Mouse (Mus musculus): ENCODE data around the gene Ackr2. TPM values are rescaled to one million over a fixed set of nuclear protein-coding genes. Genes with fewer than 3 reads are reported as not detected.

Ackr2 gene
- polyA plus RNA-seq, 1 experiment: 1.1 TPM

DNA sequence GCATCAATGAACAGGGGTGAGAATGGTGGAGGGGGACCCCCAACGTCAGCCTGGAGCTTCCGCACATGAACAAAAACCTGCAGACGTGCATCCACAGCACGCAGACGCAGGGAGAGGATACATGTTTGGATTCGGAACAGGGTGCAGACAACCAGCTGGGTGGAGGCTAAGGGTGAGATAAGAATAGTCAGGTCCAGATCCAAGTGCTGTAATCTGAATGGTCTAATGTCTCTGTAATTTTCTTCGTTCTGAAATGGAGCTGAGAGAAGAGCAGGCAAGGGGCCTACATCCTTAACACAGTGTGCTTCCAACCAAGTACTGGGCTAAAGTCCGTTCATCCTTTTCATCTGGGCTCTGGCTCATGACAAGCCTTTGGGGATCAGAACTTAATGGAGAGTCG lies 6.9 kb upstream of the Ackr2 start:
- no peak overlapping the region for H3K27ac ChIP-seq (ENCODE audit: insufficient read depth, low read depth, low read length)
- no peak for DNase-seq
- no peaks in the 10 kb centered on the region for H3K27me3 ChIP-seq (replicated peaks; ENCODE audit: control insufficient read depth, insufficient read depth, low read length)
- H3K36me3 ChIP-seq (ENCODE audit: control insufficient read depth, insufficient read depth, low read length): no peaks in the 10 kb centered on the region
- WGBS: 92% methylated on average over 9 of the region's 9 CpGs
- H3K4me1 ChIP-seq (ENCODE audit: control insufficient read depth, insufficient read depth, low read length): no peaks in the 10 kb centered on the region
- H3K4me3 ChIP-seq (ENCODE audit: insufficient read depth, low read depth, low read length): no peak overlapping the region
- no peak for TF ChIP-seq POLR2A (IDR thresholded peaks at IDR 0.05; ENCODE audit: low read depth, low read length)
- TF ChIP-seq CTCF (conservative IDR thresholded peaks at IDR 0.05; ENCODE audit: insufficient read depth, insufficient read length, low read depth, low read length): no peak

DNA sequence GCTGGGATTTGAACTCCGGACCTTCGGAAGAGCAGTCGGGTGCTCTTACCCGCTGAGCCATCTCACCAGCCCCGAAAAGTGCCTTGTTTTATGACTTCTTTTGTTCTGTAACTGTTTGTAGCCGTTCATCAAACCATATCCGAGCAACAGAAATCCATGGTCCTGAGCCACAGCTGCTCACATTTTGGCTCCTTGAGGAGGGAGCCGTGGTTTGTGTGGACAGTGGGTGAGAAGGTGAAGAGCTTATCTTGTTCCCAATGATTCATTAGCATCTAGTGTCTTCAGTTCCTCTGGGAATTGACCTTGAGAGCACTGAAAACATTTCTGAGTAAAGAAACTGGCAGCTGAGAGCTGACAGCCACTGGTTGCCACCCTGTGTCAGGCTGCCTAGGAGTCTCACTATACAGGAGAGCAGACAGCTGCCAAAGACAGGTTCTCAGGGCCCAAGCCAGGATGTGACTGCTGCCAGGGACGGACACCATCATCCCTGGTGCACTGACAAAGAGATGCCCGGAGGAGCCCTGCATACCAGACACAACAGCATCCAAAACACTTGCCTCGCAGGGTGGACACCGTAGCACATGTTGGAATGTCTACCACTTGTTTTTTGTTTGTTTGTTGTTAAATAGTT lies 6.0 kb upstream of the Ackr2 start:
- TF ChIP-seq CTCF (conservative IDR thresholded peaks at IDR 0.05; ENCODE audit: insufficient read depth, insufficient read length, low read depth, low read length) (no peak), POLR2A (IDR thresholded peaks at IDR 0.05; ENCODE audit: low read depth, low read length) (no peak)
- no peak for DNase-seq
- Histone ChIP-seq H3K27me3 (replicated peaks; ENCODE audit: control insufficient read depth, insufficient read depth, low read length) (no peaks in the 10 kb centered on the region), H3K36me3 (ENCODE audit: control insufficient read depth, insufficient read depth, low read length) (no peaks in the 10 kb centered on the region), H3K4me3 (ENCODE audit: insufficient read depth, low read depth, low read length) (no peak overlapping the region), H3K27ac (ENCODE audit: insufficient read depth, low read depth, low read length) (no peak overlapping the region), H3K4me1 (ENCODE audit: control insufficient read depth, insufficient read depth, low read length) (no peaks in the 10 kb centered on the region)
- WGBS: 78% methylated on average over 12 of the region's 12 CpGs

DNA sequence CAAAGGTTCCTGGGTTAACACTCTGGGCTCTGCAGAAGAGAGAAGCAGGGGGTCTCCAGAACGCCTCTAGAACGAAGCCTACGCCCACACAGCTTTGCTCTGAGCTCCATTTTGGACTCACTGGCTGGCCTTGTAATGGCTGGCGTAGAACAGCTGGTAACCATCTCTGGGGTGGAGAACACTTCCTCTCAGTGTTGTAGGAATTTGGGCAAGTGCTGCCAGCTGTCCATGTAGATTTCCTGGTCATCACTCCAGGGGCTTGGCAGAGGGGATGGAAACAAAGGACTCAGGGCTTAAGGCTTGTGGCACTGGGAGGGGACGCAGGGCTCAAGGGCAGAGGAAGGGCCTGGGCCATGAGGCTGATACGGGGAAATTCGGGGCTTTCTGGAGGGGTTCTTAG lies 3.7 kb upstream of the Ackr2 start:
- no peak overlapping the region for H3K27ac ChIP-seq (ENCODE audit: insufficient read depth, low read depth, low read length)
- H3K36me3 ChIP-seq (ENCODE audit: control insufficient read depth, insufficient read depth, low read length): no peaks in the 10 kb centered on the region
- no peaks in the 10 kb centered on the region for H3K4me1 ChIP-seq (ENCODE audit: control insufficient read depth, insufficient read depth, low read length)
- 72% methylated on average over 7 of the region's 7 CpGs for WGBS
- H3K27me3 ChIP-seq (replicated peaks; ENCODE audit: control insufficient read depth, insufficient read depth, low read length): no peaks in the 10 kb centered on the region
- no peak overlapping the region for H3K4me3 ChIP-seq (ENCODE audit: insufficient read depth, low read depth, low read length)
- no peak for TF ChIP-seq CTCF (conservative IDR thresholded peaks at IDR 0.05; ENCODE audit: insufficient read depth, insufficient read length, low read depth, low read length)
- no peak for TF ChIP-seq POLR2A (IDR thresholded peaks at IDR 0.05; ENCODE audit: low read depth, low read length)
- no peak for DNase-seq

GRCm38 (mm10) chr9:121895392-121895993 lies 2.7 kb upstream of the Ackr2 start:
- TF ChIP-seq CTCF (conservative IDR thresholded peaks at IDR 0.05; ENCODE audit: insufficient read depth, insufficient read length, low read depth, low read length): no peak
- no peak for TF ChIP-seq POLR2A (IDR thresholded peaks at IDR 0.05; ENCODE audit: low read depth, low read length)
- no peak overlapping the region for H3K4me3 ChIP-seq (ENCODE audit: insufficient read depth, low read depth, low read length)
- WGBS: 58% methylated on average over 7 of the region's 7 CpGs
- H3K27ac ChIP-seq (ENCODE audit: insufficient read depth, low read depth, low read length): no peak overlapping the region
- no peaks in the 10 kb centered on the region for H3K36me3 ChIP-seq (ENCODE audit: control insufficient read depth, insufficient read depth, low read length)
- no peaks in the 10 kb centered on the region for H3K4me1 ChIP-seq (ENCODE audit: control insufficient read depth, insufficient read depth, low read length)
- DNase-seq: no peak
- H3K27me3 ChIP-seq (replicated peaks; ENCODE audit: control insufficient read depth, insufficient read depth, low read length): no peaks in the 10 kb centered on the region

DNA sequence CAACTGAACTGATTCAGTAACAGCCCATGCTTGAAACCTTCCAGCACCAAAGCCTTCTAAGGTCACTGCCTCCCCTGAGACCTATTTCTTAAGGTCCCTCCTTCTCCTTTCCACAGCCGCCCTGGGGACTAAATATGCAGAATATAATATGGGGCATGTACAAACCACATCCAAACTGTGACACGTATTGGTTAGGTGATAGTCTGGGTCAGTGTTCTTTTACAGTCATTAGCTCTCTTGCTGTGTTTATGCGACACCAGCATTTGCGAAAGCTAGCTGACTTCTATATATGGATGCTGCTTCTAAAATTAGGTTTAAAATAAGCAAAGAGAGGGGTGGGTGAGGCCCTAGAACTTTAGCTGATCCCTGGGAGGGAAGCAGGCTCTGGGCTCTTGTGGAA lies 1.3 kb upstream of the Ackr2 start:
- no peak for TF ChIP-seq CTCF (conservative IDR thresholded peaks at IDR 0.05; ENCODE audit: insufficient read depth, insufficient read length, low read depth, low read length)
- TF ChIP-seq POLR2A (IDR thresholded peaks at IDR 0.05; ENCODE audit: low read depth, low read length): no peak
- WGBS: 74% methylated on average over 4 of the region's 4 CpGs
- Histone ChIP-seq H3K27me3 (replicated peaks; ENCODE audit: control insufficient read depth, insufficient read depth, low read length) (no peaks in the 10 kb centered on the region), H3K4me1 (ENCODE audit: control insufficient read depth, insufficient read depth, low read length) (no peaks in the 10 kb centered on the region), H3K36me3 (ENCODE audit: control insufficient read depth, insufficient read depth, low read length) (no peaks in the 10 kb centered on the region), H3K27ac (ENCODE audit: insufficient read depth, low read depth, low read length) (no peak overlapping the region), H3K4me3 (ENCODE audit: insufficient read depth, low read depth, low read length) (no peak overlapping the region)
- DNase-seq: no peak

GRCm38 (mm10) chr9:121899306-121899705 lies 1.2 kb downstream of the Ackr2 start:
- no peaks in the 10 kb centered on the region for H3K27me3 ChIP-seq (replicated peaks; ENCODE audit: control insufficient read depth, insufficient read depth, low read length)
- H3K4me3 ChIP-seq (ENCODE audit: insufficient read depth, low read depth, low read length): no peak overlapping the region
- no peaks in the 10 kb centered on the region for H3K4me1 ChIP-seq (ENCODE audit: control insufficient read depth, insufficient read depth, low read length)
- H3K27ac ChIP-seq (ENCODE audit: insufficient read depth, low read depth, low read length): no peak overlapping the region
- no peak for DNase-seq
- TF ChIP-seq POLR2A (IDR thresholded peaks at IDR 0.05; ENCODE audit: low read depth, low read length) (no peak), CTCF (conservative IDR thresholded peaks at IDR 0.05; ENCODE audit: insufficient read depth, insufficient read length, low read depth, low read length) (no peak)
- 85% methylated on average over 6 of the region's 6 CpGs for WGBS
- H3K36me3 ChIP-seq (ENCODE audit: control insufficient read depth, insufficient read depth, low read length): no peaks in the 10 kb centered on the region

DNA sequence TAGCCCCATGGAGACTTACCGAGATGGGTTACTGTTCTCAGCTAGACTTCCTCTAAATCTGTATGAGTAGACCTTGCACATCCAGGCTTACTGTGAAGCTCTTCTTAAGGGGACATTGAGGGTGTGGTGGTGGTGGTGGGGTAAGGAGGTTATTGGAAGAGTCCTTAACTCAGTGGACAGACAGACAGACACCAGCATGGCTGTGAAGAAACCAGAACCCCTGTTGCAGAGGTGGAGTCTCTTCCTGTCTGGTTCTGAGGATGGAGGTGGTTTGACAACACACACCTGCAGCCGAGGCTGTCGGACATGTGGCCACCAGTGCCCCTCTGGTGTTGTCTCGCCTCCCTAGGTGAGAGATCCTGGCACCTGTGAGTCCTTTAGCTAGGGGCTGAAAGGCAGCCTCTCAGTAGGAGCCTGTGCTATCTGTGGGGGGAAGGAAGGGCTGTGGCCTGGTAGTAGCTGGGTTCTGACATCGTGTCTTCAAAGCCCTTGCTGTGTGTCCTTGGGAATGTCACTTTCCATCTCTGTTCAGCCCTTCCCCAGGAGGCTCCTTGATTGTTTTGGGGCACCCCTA lies 2.2 kb downstream of the Ackr2 start:
- H3K4me3 ChIP-seq (ENCODE audit: insufficient read depth, low read depth, low read length): no peak overlapping the region
- DNase-seq: no peak
- 85% methylated on average over 5 of the region's 5 CpGs for WGBS

More for the DNA sequence above, 2.2 kb downstream of the Ackr2 start:
- Histone ChIP-seq H3K27me3 (replicated peaks; ENCODE audit: control insufficient read depth, insufficient read depth, low read length) (no peaks in the 10 kb centered on the region), H3K4me1 (ENCODE audit: control insufficient read depth, insufficient read depth, low read length) (no peaks in the 10 kb centered on the region), H3K36me3 (ENCODE audit: control insufficient read depth, insufficient read depth, low read length) (no peaks in the 10 kb centered on the region), H3K27ac (ENCODE audit: insufficient read depth, low read depth, low read length) (no peak overlapping the region)
- TF ChIP-seq POLR2A (IDR thresholded peaks at IDR 0.05; ENCODE audit: low read depth, low read length): no peak
- TF ChIP-seq CTCF (conservative IDR thresholded peaks at IDR 0.05; ENCODE audit: insufficient read depth, insufficient read length, low read depth, low read length): no peak

All from kidney, adult 2 months (tissue).